Mouse (Mus musculus): ENCODE measurements around the gene Pdap1.

GRCm38 (mm10) chr5:145130191-145130590, 9.8 kb downstream of the Pdap1 start:
- TF ChIP-seq CTCF (IDR thresholded peaks at IDR 0.05; ENCODE audit: low read depth) (no peak), EP300 (IDR thresholded peaks at IDR 0.05; ENCODE audit: low read depth) (no peak)
